Comparison of ENCODE assay signal across 17 mouse cellular contexts in genomic region chr2:24774832-24775231, GRCm38 (mm10). TPM values are rescaled to one million over a fixed set of nuclear protein-coding genes. Genes with fewer than 3 reads are reported as not detected.
DNase-seq lines count a peak whose midpoint lies in the region; ATAC-seq and TF ChIP-seq lines count a peak whose summit lies in the region.
"Had no signal": no experiment of that assay in that cellular context is flagged by ENCODE, and none has a peak within 500 bp of the region (broad histone marks: within the 10 kb centered on the region; RNA-seq: fewer than 3 reads in every experiment).

No protein-coding gene starts in this region.

- TF ChIP-seq RAD21 in MEL (IDR thresholded peaks at IDR 0.05; ENCODE audit: low read depth, low read length), result no peak

- no peaks in the 10 kb centered on the region for H3K9me3 ChIP-seq in liver, embryonic 14.5 days (ENCODE audit: control insufficient read depth, low read length)
- no peaks in the 10 kb centered on the region for H3K9me3 ChIP-seq in liver, embryonic 12.5 days (replicated peaks)
- H3K9me3 ChIP-seq in MEL (replicated peaks; ENCODE audit: insufficient read depth, low read length), result no peaks in the 10 kb centered on the region
- no peaks in the 10 kb centered on the region for H3K9me3 ChIP-seq in forebrain, embryonic 12.5 days
- H3K9me3 ChIP-seq in midbrain, embryonic 13.5 days, result no peaks in the 10 kb centered on the region
- H3K9me3 ChIP-seq: heart, embryonic 15.5 days; hindbrain, embryonic 13.5 days; kidney, embryonic 15.5 days had no signal

- TF ChIP-seq EP300 in liver, embryonic 14.5 days (IDR thresholded peaks at IDR 0.05; ENCODE audit: low read depth), result no peak
- no peak for TF ChIP-seq EP300 in MEL (IDR thresholded peaks at IDR 0.05; ENCODE audit: low read depth in 1 of 2, low read length in 2 of 2)

- H3K4me3 ChIP-seq in gastrocnemius, adult 2 months, result no peak overlapping the region
- no peak overlapping the region for H3K4me3 ChIP-seq in liver, embryonic 14.5 days (ENCODE audit: insufficient read depth in 1 of 2, low read depth in 2 of 2, low read length in 2 of 2)
- no peak overlapping the region for H3K4me3 ChIP-seq in liver, embryonic 12.5 days
- H3K4me3 ChIP-seq in MEL (ENCODE audit: control insufficient read depth in 1 of 2, insufficient read depth in 1 of 2, low read depth in 2 of 2, low read length in 2 of 2), result no peak overlapping the region
- H3K4me3 ChIP-seq in forebrain, embryonic 12.5 days (replicated peaks), result no peak overlapping the region
- H3K4me3 ChIP-seq in midbrain, embryonic 13.5 days (replicated peaks), result no peak overlapping the region
- H3K4me3 ChIP-seq: heart, embryonic 15.5 days; hindbrain, embryonic 13.5 days; kidney, embryonic 15.5 days had no signal

- H3K27me3 ChIP-seq in liver, embryonic 14.5 days (ENCODE audit: control insufficient read depth, insufficient read depth, low read length), result no peaks in the 10 kb centered on the region
- no peaks in the 10 kb centered on the region for H3K27me3 ChIP-seq in liver, embryonic 12.5 days (replicated peaks)
- peaks cover 0 to 1% of the 10 kb centered on the region in 2 experiments; a peak in 2 of 4 replicates for H3K27me3 ChIP-seq in MEL (ENCODE audit: control insufficient read depth in 1 of 2, insufficient read depth in 2 of 2, low read length in 2 of 2)
- no peaks in the 10 kb centered on the region for H3K27me3 ChIP-seq in forebrain, embryonic 12.5 days
- 0 out of 2 replicates have a peak, but pooled peaks cover 6% of the 10 kb centered on the region for H3K27me3 ChIP-seq in midbrain, embryonic 13.5 days
- H3K27me3 ChIP-seq: heart, embryonic 15.5 days; hindbrain, embryonic 13.5 days; kidney, embryonic 15.5 days had no signal

- no peak for ATAC-seq in liver, embryonic 14.5 days (ENCODE audit: insufficient read depth)
- ATAC-seq in liver, embryonic 12.5 days, result no peak
- peak; percentile 27; the same call in 1 of the 2 replicates for ATAC-seq in granulocyte monocyte progenitor cell, adult 5-6 weeks (replicated peaks; ENCODE audit: poor library complexity, severe bottlenecking)
- ATAC-seq in forebrain, embryonic 12.5 days (ENCODE audit: low FRiP score), result no peak
- no peak for ATAC-seq in midbrain, embryonic 13.5 days
- ATAC-seq: forebrain, embryonic 14.5 days had no signal

- no peaks in the 10 kb centered on the region for H3K4me1 ChIP-seq in liver, embryonic 14.5 days (replicated peaks; ENCODE audit: control insufficient read depth in 2 of 2, insufficient read depth in 2 of 2, low read length in 1 of 2)
- H3K4me1 ChIP-seq in liver, embryonic 12.5 days, result no peaks in the 10 kb centered on the region
- H3K4me1 ChIP-seq in MEL (ENCODE audit: control insufficient read depth in 1 of 2, insufficient read depth in 2 of 2, low read length in 2 of 2), result no peaks in the 10 kb centered on the region
- peaks cover 11% of the 10 kb centered on the region for H3K4me1 ChIP-seq in forebrain, embryonic 12.5 days
- peaks cover 4% of the 10 kb centered on the region; the same call in 1 of the 2 replicates for H3K4me1 ChIP-seq in midbrain, embryonic 13.5 days (replicated peaks)
- H3K4me1 ChIP-seq: heart, embryonic 15.5 days; kidney, embryonic 15.5 days had no signal

- WGBS in liver, embryonic 14.5 days (ENCODE audit: insufficient replicate concordance), result 51% methylated on average over 7 of the region's 7 CpGs
- WGBS in liver, embryonic 12.5 days (ENCODE audit: insufficient replicate concordance), result 52% methylated on average over 7 of the region's 7 CpGs
- WGBS in forebrain, embryonic 12.5 days, result 66% methylated on average over 7 of the region's 7 CpGs
- 69% methylated on average over 7 of the region's 7 CpGs for WGBS in midbrain, embryonic 13.5 days

- intact Hi-C loops in gastrocnemius, adult 2 months (cut with DNase I), result no loop called here

- H3K9ac ChIP-seq in liver, embryonic 14.5 days (replicated peaks), result no peak overlapping the region
- no peak overlapping the region for H3K9ac ChIP-seq in liver, embryonic 12.5 days
- H3K9ac ChIP-seq in MEL (ENCODE audit: control insufficient read depth, low read depth, low read length, poor library complexity, severe bottlenecking), result no peak overlapping the region
- no peak overlapping the region for H3K9ac ChIP-seq in forebrain, embryonic 12.5 days
- H3K9ac ChIP-seq in midbrain, embryonic 13.5 days (replicated peaks), result no peak overlapping the region
- H3K9ac ChIP-seq: heart, embryonic 15.5 days; hindbrain, embryonic 13.5 days; kidney, embryonic 15.5 days had no signal

- TF ChIP-seq CTCF in gastrocnemius, adult 2 months (IDR thresholded peaks at IDR 0.05), result peak; percentile 9; the same call in 1 of the 2 replicates
- peak; percentile 41; the same call in 1 of the 2 replicates for TF ChIP-seq CTCF in liver, embryonic 14.5 days (IDR thresholded peaks at IDR 0.05; ENCODE audit: low read depth)
- TF ChIP-seq CTCF in MEL (IDR thresholded peaks at IDR 0.05 in 2 of 3, conservative IDR thresholded peaks at IDR 0.05 in 1 of 3; ENCODE audit: control insufficient read depth in 1 of 3, insufficient read depth in 1 of 3, low read depth in 2 of 3, low read length in 3 of 3, poor library complexity in 1 of 3, severe bottlenecking in 1 of 3), result peak in 2 of 3 experiments; percentile 17 to 19; a peak in 3 of 6 replicates

- no peaks in the 10 kb centered on the region for H3K36me3 ChIP-seq in liver, embryonic 14.5 days (replicated peaks; ENCODE audit: control insufficient read depth, insufficient read depth, low read depth)
- H3K36me3 ChIP-seq in liver, embryonic 12.5 days, result no peaks in the 10 kb centered on the region
- H3K36me3 ChIP-seq in MEL (ENCODE audit: control insufficient read depth in 1 of 2, insufficient read depth in 2 of 2, low read length in 2 of 2), result no peaks in the 10 kb centered on the region
- no peaks in the 10 kb centered on the region for H3K36me3 ChIP-seq in forebrain, embryonic 12.5 days (replicated peaks)
- no peaks in the 10 kb centered on the region for H3K36me3 ChIP-seq in midbrain, embryonic 13.5 days
- H3K36me3 ChIP-seq: heart, embryonic 15.5 days; hindbrain, embryonic 13.5 days; kidney, embryonic 15.5 days had no signal

- H3K4me2 ChIP-seq in liver, embryonic 14.5 days (ENCODE audit: low read depth), result no peak overlapping the region
- no peak overlapping the region for H3K4me2 ChIP-seq in liver, embryonic 12.5 days
- H3K4me2 ChIP-seq in forebrain, embryonic 12.5 days, result no peak overlapping the region
- H3K4me2 ChIP-seq in midbrain, embryonic 13.5 days (replicated peaks), result no peak overlapping the region
- H3K4me2 ChIP-seq: heart, embryonic 15.5 days; hindbrain, embryonic 13.5 days; kidney, embryonic 15.5 days; liver, embryonic 11.5 days had no signal

- H3K27ac ChIP-seq in gastrocnemius, adult 2 months, result no peak overlapping the region
- no peak overlapping the region for H3K27ac ChIP-seq in liver, embryonic 14.5 days
- H3K27ac ChIP-seq in liver, embryonic 12.5 days, result no peak overlapping the region
- H3K27ac ChIP-seq in MEL (ENCODE audit: control insufficient read depth, low read depth, low read length), result no peak overlapping the region
- no peak overlapping the region for H3K27ac ChIP-seq in forebrain, embryonic 12.5 days
- no peak overlapping the region for H3K27ac ChIP-seq in midbrain, embryonic 13.5 days
- H3K27ac ChIP-seq: heart, embryonic 15.5 days; hindbrain, embryonic 13.5 days; kidney, embryonic 15.5 days had no signal

- DNase-seq in gastrocnemius, adult 2 months, result no peak
- DNase-seq in gastrocnemius, adult 8-10 months (ENCODE audit: low spot score in 2 of 2), result no peak
- no peak for DNase-seq in liver, embryonic 14.5 days (ENCODE audit: low read depth in 3 of 3, low spot score in 3 of 3)
- DNase-seq in MEL (ENCODE audit: low read depth, low spot score), result no peak
- DNase-seq: adrenal gland, postnatal 25 days; cerebellum, adult 11 months; gastrocnemius, postnatal 36 days; thymus, postnatal 25 days had no signal

- no peak for TF ChIP-seq POLR2A in MEL (IDR thresholded peaks at IDR 0.05; ENCODE audit: control insufficient read depth in 1 of 2, insufficient read depth in 1 of 2, low read depth in 1 of 2, low read length in 2 of 2, poor library complexity in 1 of 2)

- no peaks in the 10 kb centered on the region for H3K79me2 ChIP-seq in MEL (ENCODE audit: control insufficient read depth, insufficient read depth, low read length, poor library complexity)

TF ChIP-seq in MEL, 35 proteins besides CTCF, POLR2A, EP300 and RAD21 (continues in another document):
- no peak for TF ChIP-seq NELFE (IDR thresholded peaks at IDR 0.05; ENCODE audit: low read depth, low read length)
- no peak for TF ChIP-seq TAL1 (IDR thresholded peaks at IDR 0.05; ENCODE audit: low read length)
- TF ChIP-seq MAZ (IDR thresholded peaks at IDR 0.05; ENCODE audit: low read depth, low read length), result no peak
- no peak for TF ChIP-seq USF2 (IDR thresholded peaks at IDR 0.05; ENCODE audit: borderline replicate concordance in 1 of 2, insufficient read depth in 1 of 2, low read depth in 1 of 2, low read length in 2 of 2)
- TF ChIP-seq CHD2 (IDR thresholded peaks at IDR 0.05; ENCODE audit: low read length), result no peak
- no peak for TF ChIP-seq MAFK (IDR thresholded peaks at IDR 0.05; ENCODE audit: borderline replicate concordance, low read depth, low read length)
- TF ChIP-seq MYB (IDR thresholded peaks at IDR 0.05; ENCODE audit: low read depth, low read length), result no peak
- TF ChIP-seq TCF12 (IDR thresholded peaks at IDR 0.05; ENCODE audit: low read depth, low read length), result no peak
- TF ChIP-seq ZKSCAN1 (IDR thresholded peaks at IDR 0.05; ENCODE audit: low read depth, low read length), result no peak
- no peak for TF ChIP-seq NRF1 (IDR thresholded peaks at IDR 0.05; ENCODE audit: insufficient read depth, low read depth, low read length, poor library complexity, severe bottlenecking)
- TF ChIP-seq CHD1 (IDR thresholded peaks at IDR 0.05; ENCODE audit: low read depth, low read length), result no peak
- no peak for TF ChIP-seq MAX (IDR thresholded peaks at IDR 0.05; ENCODE audit: low read length)
- TF ChIP-seq HCFC1 (IDR thresholded peaks at IDR 0.05; ENCODE audit: low read depth, low read length), result no peak

RNA-seq across cellular contexts. Expression of gene Cacna1b, which starts 11.9 kb away (rescaled TPM):
- under 1 TPM; 0.06 to 0.20 TPM for total RNA-seq in gastrocnemius, adult 2 months (2021)
- total RNA-seq in gastrocnemius, adult 8-10 months (2022), result not detected
- polyA plus RNA-seq in liver, embryonic 14.5 days (2012; rRNA removed), result 0.03 and 0.06 TPM in 2 replicates
- polyA plus RNA-seq in liver, embryonic 14.5 days (2014; fragmentation: Nextera tagmentation; extraction: Ambion mirVana), result not detected in 2 replicates
- 0.02 and 0.05 TPM in 2 replicates for polyA plus RNA-seq in liver, embryonic 12.5 days (2016; fragmentation: Nextera tagmentation; extraction: Ambion mirVana)
- not detected in 2 replicates for total RNA-seq in MEL (2012; rRNA removed)
- not detected for polyA plus RNA-seq in MEL (2012; ENCODE audit: insufficient read depth in 1 of 2, insufficient read length in 2 of 2, low read depth in 1 of 2, low replicate concordance in 2 of 2, missing spikeins in 1 of 2)
- total RNA-seq in granulocyte monocyte progenitor cell, adult 5-6 weeks (2014; fragmentation: Nextera tagmentation), result 0.58 and 3.2 TPM in 2 replicates
- total RNA-seq in granulocyte monocyte progenitor cell, adult 5-6 weeks (2017), result 0.04 and 0.21 TPM in 2 replicates
- 3.0 and 5.8 TPM in 2 replicates for polyA plus RNA-seq in forebrain, embryonic 12.5 days (2016; fragmentation: Nextera tagmentation; extraction: Ambion mirVana)
- polyA plus RNA-seq in midbrain, embryonic 13.5 days (2015; fragmentation: Nextera tagmentation; extraction: Ambion mirVana), result 8.1 and 8.7 TPM in 2 replicates
